Mouse (Mus musculus) ovary, adult 18-20 months (tissue): ENCODE results near the gene Pla1a.
A peak's percentile ranks its signal among the peaks of the same experiment; 100 is the strongest.

ENCODE experiments used
- DNase-seq: peaks from one replicate; pipeline ENCODE4 v3.0.0; 2022; ENCODE audit warnings: low spot score, mixed read lengths

Pla1a gene

DNA sequence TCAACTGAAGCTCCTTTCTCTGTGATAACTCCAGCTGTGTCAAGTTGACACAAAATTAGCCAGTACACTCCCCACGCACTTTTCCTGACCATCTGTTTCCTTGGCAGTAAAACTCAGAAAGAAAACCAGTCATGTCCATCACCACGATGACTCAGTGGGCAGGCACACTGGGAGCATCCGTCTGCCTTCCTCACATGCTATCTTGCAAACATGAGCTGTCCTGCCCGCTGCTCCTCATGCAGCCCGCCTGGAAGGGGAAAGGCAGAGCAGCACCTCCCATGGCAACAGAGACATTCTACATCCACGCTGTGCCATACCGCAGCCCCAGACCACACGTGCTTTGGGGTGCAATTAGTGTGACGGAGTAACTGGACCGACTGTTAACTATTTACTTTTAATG is 64.6 kb downstream of the Pla1a start:
- DNase-seq, result no peak

DNA sequence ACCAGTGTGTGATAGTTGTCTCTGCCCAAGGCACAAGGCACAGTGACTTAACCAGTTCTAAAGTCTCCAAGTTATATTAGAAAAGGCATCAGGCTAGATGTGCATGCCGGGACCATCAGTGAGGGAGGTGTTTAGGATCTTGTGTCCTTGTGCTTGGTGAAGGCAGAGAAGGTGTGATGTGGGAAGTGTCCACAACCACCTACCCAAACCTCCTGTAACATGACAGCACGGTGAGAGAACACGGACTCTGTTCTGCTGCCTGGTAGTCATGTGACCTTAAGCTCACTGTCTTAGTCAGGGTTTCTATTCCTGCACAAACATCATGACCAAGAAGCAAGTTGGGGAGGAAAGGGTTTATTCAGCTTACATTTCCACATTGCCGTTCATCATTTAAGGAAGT is 66.7 kb downstream of the Pla1a start:
- DNase-seq, result no peak

DNA sequence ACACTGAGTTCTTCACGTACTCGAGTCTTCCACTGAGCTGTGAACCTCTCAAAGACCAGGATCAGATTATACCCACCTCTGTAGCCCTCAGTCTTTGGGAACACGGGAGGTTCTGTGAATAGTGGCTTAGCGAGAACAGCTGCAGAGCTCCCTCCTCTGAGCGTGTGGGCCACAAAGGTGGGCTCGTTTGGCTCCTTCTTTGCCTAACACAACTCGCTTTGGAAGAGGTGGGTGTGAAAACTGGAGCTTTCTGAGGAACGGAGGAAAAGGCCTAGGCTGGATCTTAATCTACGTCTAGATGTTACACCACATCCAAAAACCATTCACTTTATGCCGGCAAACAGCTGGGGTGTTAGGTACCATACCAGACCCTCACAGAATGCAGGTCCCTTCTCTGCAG is 67.6 kb downstream of the Pla1a start:
- DNase-seq, result no peak

DNA sequence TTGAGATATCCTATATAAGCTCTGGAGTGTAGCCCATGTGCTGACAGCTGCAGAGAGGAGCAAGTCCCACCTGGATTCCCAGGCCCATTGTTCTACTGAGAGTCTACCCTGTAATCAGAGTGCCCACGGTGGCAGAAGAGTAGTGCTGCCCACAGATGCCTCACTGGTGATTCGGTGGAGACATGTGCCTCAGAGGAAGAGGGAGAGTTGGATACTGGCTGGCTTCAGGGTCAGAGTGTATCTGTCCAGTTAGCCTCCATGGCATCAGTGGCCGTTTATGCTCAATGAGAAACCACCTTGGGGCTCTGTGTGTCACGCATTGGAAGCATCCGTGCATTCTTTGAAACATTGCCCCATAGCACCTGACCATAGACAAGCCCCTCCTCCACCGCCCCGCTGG is 69.3 kb downstream of the Pla1a start:
- no peak for DNase-seq

DNA sequence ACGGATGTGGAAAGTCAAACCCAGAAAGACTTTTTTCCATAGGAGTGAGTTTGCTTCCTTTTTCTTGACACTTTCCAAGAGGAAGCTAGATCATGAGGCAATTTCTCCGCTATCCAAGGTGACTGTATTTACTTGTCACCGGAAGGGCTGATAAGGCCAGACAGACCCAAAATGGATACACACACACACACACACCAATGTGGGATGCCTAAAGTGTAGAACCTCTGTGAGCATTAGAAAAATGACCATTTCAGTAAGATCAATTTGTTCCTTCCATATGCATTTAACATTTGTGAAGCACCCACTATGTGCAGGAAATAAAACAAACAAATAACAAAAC is 69.7 kb downstream of the Pla1a start:
- no peak for DNase-seq

DNA sequence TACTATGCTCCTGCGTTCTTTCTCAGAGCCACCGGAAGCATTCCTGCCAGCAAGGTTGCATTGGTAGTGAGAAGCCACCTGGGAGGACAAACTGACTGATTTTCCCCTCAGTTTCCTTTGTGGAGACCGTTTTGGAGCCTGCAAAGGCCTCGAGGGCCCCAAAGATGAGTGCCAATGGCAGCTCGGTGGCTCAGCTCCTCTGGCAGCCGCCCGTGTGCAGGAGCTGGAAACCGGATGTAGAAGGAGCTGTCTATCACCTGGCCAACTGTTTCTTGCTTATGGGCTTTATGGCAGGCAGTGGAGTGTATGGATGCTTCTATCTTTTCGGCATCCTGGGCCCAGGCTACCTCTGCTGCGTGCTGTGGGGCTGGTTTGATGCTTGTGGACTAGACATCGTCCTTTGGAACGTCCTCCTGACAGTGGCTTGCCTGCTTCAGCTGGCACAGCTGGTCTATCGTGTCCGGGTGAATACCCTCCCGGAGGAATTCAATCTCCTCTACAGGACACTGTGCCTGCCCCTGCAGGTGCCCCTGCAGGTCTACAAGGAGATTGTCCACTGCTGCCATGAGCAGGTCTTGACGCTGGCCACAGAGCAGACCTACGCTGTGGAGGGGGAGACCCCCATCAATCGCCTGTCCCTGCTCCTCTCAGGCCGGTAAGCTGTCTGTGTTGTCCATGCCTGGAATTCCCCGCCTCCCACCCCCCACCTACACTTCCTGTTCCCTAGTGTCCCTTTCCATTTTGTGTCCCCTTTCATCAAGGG is 70.3 kb downstream of the Pla1a start:
- no peak for DNase-seq

DNA sequence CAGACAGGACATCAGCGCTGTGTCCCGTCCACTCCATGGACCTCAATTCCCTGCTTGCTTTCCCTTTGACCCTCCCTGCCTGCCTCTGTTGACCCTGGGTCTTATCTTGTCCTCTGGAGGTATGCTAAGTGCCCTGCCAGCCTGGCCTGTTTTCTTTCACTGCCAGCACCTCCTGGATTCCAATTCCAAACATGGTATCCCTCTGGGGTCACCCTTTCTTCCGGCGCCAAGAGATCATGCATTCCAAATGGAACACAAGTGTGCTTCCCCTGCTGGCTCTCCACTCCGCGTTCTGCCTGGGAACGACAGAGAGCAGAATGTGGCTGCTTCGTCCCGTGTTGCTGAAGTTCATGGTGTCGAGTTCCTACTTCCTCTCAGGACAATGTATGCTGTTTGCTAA is 71.0 kb downstream of the Pla1a start, which contains the start of gene Popdc2:
Gene Popdc2, plus strand, starts transcription at position 277 of the 400 bp plus-strand sequence.
- DNase-seq, result peak; percentile 32

DNA sequence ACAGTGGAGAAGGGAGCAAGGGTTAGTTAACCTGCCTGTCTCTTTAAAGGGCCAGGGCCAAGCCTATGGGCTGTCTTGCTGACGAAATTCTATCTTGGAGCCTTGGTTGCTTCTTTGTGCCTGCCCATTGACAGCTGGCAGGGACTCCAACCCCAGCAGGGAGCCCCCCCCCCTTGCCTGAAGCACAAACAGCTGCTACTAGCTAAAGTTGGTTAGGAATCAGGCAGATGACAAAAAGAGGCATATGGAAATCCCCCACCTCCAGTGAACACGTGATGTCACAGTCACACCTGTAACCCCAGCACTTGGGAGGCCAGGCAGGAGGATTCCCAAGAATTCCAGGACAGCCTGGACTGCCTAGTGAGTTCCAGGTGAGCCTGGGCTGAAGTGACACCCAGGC is 72.6 kb downstream of the Pla1a start:
- no peak for DNase-seq

DNA sequence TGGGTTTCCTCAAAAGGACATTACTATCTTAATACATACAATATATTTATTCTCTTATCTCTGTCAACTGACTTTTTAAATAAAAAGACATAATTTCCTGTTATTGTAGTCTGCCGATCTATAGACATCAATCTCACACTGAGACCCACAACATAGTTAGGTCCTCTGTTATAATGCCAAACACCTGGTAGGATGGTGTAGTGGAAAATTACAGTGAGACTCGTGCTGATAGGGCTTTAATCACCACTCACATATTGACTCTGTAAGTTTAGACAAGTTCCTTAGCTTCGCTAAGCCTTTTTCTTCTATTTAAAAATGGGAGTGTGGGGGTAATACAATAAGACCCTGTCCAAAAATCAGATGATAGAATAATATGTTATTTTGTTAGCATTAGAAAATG is 73.1 kb downstream of the Pla1a start:
- no peak for DNase-seq

DNA sequence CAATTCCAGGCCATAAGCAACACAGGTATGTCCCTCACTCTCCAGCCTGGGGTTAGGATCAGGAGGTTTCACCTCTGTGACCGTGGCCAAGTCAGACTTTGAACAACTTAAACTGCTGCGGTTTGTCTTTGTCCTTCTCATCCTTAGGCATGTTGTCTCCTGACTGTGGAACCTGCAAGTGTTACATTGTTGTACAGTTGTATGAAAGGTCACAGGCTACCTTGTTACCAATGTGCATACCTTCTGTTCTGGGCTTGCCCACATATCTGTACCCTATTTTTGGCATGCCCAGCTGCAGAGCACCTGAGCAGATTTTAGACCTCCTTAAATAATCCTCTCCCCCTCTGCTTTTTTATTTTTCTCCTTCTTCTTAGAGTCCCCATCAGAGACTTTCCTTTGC is 73.7 kb downstream of the Pla1a start:
- DNase-seq, result no peak

DNA sequence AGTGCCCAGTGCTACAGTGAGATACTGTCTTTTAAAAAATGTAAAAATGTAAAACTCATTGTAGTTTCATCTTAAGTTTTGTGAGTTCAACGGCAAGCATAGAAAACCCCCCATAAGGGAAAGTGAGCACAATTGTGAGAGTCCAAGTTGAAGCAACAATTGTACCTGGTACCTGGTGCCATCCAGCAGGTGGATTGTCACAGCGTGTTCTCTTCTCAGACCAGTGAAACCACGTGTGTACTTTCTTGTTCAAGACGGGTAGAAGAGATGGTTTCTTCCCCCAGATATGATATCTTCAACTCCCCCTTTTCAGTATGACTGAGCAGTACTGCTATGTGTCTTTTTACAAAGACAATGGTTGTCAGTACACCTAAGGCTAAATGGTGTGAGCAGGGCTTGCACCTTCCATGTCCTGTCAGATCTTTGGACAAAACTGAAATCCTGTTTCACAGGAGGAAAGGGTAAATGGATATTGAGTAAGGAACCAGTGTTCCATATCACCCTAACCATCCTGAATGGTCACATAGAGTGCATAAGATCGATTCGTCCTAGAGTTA is 74.6 kb downstream of the Pla1a start:
- DNase-seq, result no peak

DNA sequence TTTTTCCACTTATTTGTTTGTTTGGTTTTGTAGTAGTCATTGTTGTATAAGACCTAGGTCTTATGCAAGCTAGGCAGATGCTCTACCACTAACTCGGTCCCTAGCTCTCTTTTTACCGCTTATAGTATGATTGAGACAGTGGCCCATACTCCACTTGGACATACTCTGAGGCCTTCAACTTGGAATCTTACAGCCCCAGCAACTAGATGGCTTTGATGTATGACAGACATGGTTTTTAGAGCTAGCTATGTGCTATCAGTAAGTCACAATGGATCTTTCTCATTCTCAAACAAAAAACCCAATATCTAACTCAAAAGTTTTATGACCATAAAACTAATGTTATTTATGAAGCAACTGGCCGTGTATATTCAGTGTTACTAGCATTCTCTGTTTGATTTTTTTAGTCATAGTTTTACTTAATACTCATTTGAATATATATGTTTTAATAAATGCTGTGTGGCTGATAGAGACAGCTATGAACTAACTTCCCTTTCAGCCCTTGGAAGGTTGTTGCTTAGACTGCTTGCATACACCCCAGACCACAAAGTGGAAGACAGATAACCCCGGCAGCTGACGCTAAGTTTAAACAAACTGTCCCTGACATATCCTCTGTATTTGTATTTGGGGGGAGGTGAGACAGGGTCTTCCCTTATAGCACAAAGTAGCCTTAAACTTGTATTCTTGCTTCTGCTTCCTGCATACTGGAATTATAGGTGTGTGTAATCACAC is 78.6 kb downstream of the Pla1a start:
- no peak for DNase-seq

DNA sequence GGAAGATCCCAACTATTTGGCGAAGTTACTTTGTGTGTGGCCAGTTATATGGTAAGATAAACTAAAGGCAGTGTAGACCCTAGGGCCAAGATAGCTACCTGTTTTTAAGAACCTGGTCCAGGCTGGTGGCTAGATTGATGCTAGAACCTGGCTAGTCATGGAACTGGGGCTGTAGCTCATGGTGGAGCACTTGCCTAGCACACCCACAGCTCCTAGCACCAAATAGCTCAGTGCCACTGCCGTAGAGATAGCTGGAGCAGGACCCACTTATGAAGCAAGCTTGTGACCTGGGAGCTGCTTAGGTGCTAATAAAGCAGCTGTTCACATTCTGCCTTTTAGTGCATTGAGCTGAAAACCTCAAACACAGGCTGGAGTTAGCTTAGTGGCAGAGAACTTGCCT is 79.3 kb downstream of the Pla1a start:
- no peak for DNase-seq

DNA sequence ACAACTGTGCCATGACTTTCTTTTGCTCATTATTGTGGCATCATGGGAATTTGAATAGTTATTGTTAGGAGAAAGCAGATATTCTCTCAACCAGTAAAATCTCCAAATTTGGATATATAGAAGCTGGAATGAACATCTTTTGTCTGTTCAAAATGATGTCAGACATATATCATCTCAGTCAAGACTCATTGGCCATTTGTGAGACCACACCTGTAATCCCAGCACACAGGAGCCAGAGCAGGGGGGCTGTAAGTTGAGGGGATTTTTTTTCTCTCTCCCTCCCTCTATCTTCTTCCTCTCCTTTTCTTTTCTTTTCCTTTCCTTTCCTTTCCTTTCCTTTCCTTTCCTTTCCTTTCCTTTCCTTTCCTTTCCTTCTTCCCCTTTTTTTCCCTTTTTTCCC is 80.1 kb downstream of the Pla1a start:
- DNase-seq, result no peak

DNA sequence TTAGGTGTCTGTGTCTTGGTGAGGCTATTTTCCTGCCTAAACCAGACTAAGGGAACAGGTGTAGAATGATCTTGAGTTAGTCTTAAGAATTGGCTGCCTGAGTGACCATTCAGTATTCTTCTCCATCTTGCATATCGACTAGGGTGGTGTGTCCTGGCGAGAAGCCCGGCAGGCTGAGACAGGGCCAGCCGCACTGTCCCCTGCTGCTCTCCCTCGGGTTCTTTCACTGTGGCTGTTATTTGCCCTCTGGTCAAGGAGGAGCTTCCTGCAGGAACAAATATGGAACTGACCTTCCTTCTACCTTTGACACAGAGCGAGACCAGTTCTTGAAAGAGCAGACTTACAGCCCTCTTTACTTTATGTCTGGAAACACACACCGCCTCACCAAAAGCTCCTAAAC is 80.9 kb downstream of the Pla1a start:
- no peak for DNase-seq

DNA sequence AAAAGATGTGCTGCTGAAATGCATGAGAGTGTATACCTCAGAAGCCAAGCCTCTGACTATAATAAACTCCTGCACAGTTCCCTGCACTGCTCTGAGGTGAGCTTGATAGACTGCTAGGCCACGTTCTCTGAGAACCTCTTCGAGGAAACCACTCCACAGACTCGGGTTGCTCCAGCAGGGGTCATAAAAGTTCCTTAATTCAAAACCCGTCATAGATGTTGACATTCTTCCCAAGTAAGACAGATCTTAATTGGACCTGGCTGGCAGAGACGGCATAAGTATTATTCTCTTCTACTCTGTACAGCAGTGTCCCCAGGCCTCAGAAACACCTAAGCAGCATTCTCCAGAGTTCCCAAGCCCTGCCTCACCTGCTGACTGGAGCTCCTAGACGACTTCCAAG is 82.0 kb downstream of the Pla1a start:
- DNase-seq, result no peak

DNA sequence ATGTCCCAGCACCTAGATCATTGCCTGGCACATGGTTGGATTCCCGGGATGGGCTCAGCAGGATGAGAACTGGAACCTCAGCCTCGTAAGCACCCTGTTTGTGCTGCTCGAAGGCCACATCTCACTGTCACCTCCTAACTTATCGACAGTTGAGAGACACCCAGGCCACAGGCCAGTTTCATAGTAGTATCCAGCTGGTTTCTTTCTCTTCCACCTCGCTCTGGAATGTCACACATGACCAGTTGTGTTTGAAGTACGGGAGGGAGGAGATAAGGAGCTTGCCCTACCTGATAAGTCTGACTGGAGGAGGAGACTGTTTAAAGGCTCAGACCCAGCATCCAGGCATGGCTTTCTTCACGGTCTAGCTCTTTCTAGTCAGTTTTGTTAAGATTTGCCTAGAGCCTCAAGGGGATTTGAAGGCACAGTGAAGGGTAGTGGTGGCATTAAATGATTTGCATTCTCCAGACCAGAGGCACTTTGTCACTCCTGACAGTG is 82.5 kb downstream of the Pla1a start:
- DNase-seq, result no peak

DNA sequence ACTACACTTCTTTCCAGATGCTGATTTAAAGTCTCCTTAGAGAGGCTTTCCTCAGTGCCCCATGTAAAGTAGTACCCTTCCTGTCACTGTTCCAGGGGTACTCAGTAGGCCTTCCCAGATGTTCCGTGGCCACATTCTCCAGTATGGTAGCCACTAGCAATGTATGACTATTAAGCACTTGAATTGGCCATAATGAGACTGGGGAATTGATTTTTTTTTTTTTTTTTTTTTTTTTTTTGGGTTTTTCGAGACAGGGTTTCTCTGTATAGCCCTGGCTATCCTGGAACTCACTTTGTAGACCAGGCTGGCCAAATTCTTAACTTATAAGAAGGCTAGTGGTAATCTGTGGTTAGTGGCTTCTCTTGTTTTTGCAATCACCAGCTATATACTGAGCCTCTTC is 83.1 kb downstream of the Pla1a start:
- no peak for DNase-seq

DNA sequence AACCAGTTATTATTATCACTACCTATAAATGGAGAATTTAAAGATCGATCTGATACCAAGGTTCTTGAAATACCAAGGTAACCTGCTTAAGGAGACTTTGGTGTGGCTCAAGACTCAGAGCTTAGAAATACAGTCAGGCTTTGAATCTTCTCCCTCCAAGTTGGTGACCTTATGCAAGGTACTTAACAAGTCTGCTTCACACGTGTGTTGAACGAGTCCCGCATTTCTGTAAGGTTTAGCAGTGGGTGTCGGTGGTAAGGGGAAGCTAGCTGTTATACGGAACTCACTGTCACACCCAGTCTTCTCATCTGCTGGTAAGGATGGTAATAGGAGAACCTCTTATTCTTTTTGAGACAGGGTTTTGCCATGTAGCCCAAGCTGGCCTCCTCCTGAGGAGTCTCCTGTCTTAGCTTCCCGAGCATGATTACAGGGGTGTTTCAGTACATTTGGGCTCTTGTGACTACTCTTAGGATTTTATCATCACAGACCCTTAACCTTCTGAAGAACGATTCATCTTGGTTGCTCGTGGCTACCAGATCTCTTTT is 84.7 kb downstream of the Pla1a start:
- DNase-seq, result no peak

DNA sequence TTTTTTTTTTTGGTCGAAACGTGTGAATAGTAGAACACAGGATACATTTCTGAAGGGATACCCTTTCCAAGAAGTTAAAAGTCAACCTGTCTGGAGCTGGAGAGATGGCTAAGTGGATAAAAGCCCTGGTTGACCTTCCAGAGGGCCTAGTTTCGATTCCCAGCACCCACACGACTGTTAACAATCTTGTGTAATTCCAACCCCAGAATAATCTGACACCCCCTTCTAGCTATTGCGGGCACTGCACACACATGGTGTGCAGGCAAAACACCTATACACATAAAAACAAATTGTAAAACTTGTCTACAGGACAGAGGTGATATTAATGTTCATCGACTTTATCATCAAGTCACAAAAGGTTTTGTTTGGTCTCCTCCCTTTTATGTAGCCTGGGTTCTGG is 85.4 kb downstream of the Pla1a start:
- no peak for DNase-seq

DNA sequence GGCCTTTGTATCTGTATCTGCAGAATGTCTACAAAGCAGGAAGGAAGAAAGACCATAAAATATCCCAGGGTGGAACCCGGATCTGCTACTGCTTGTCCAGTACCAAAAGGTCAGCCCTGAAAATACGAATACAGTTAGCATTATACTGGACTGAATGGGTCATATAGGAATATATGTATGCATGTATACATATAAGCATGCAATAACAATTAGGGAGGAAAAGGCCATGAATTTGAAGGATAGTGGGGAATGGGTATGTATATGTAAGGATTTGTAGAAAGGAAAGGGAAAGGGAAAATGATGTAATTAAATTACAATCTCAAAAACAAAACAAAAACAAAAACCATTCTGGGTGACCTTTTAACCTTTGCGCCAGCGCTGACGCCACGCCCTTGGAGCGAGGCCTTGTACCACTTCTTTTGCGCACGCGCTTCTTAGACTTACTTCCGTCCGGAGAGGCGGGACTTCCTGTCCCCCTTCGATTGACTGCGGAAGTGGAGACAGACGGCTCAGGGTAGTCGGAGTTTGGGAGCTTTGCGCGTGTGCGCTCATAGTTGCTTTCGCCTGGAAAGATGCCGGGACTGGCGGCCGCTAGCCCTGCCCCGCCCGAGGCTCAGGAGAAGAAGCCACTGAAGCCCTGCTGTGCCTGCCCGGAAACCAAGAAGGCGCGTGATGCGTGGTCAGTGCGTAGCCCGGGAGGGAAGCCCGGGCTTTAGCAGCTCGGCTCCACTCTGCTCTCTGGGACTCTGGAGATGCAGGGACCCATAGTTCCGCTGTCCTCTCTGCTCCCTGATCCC is 86.2 kb downstream of the Pla1a start, which contains the start of the genes Cox17 and Gm21987:
Gene Cox17, plus strand, starts transcription at position 463 of the 797 bp plus-strand sequence.
Gene Gm21987, plus strand, starts transcription at position 512 of the 797 bp plus-strand sequence.
- DNase-seq, result peak; percentile 89
